Mouse (Mus musculus) lung, postnatal 0 days (tissue): ENCODE data around the gene Rfx5. TPM values are rescaled to one million over a fixed set of nuclear protein-coding genes. Genes with fewer than 3 reads are reported as not detected.
"Not testable (repeated sequence)": the region's sequence is repeated elsewhere in the genome, so short reads cannot be mapped to it uniquely, and the experiment has no call there.

Experiments used
- ATAC-seq: fragments of 200-750 bp; cut with Nextera tagmentation; 2 replicates; pipeline ENCODE4 v1.8.0; 2017; ENCODE audit warnings: moderate library complexity
- DNase-seq: peaks from one replicate; pipeline ENCODE4 v3.0.0-alpha.2; 2016; ENCODE audit warnings: low spot score
- H3K27ac ChIP-seq: fragments of 300-500 bp; sonication (generic); 2 replicates; pipeline ENCODE4 v1.5.1; 2014; ENCODE audit warnings: antibody characterized with exemption, mild to moderate bottlenecking, low read length, mixed read lengths
- H3K27me3 ChIP-seq: fragments of 300-500 bp; sonication (generic); replicated peaks from 2 replicates; pipeline ENCODE4 v1.6.1; 2014; ENCODE audit warnings: low read length, mixed read lengths; ENCODE audit not compliant: insufficient read depth
- H3K36me3 ChIP-seq: fragments of 300-500 bp; sonication (generic); 2 replicates; pipeline ENCODE4 v1.6.1; 2014; ENCODE audit warnings: low read length, mixed read lengths; ENCODE audit not compliant: insufficient read depth
- H3K4me1 ChIP-seq: fragments of 300-500 bp; sonication (generic); 2 replicates; pipeline ENCODE4 v1.6.1; 2014; ENCODE audit warnings: antibody characterized with exemption, low read depth, low read length, mixed read lengths; ENCODE audit not compliant: insufficient read depth
- H3K4me2 ChIP-seq: fragments of 300-500 bp; sonication (generic); replicated peaks from 2 replicates; pipeline ENCODE4 v1.6.1; 2014; ENCODE audit warnings: low read depth, mild to moderate bottlenecking, low read length, moderate library complexity, mixed read lengths
- H3K4me3 ChIP-seq: fragments of 300-500 bp; sonication (generic); 2 replicates; pipeline ENCODE4 v1.5.1; 2014; ENCODE audit warnings: low read depth, low read length
- H3K9ac ChIP-seq: fragments of 300-500 bp; sonication (generic); replicated peaks from 2 replicates; pipeline ENCODE4 v1.6.1; 2014; ENCODE audit warnings: low read depth, mild to moderate bottlenecking
- H3K9me3 ChIP-seq: fragments of 300-500 bp; sonication (generic); 2 replicates; pipeline ENCODE4 v1.6.1; 2016; ENCODE audit warnings: low read length, mixed read lengths
- CTCF ChIP-seq: IDR thresholded peaks from 2 replicates; pipeline ENCODE4 v1.5.1; 2016; ENCODE audit warnings: antibody characterized with exemption, mild to moderate bottlenecking
- EP300 ChIP-seq: IDR thresholded peaks from 2 replicates; pipeline ENCODE4 v1.6.1; 2016; ENCODE audit warnings: antibody characterized with exemption, mild to moderate bottlenecking, control low read depth
- WGBS: fragments of 180-500 bp; shearing (Covaris S2); extraction: QIAGEN DNeasy Blood & Tissue Kit; methylation state at CpG from one replicate; pipeline ENCODE4 v1.1.7; 2014; 5-methylcytosine and 5-hydroxymethylcytosine counted together
- polyA plus RNA-seq: library from polyadenylated mRNA; unstranded; fragments of >200 nt; fragmentation: Nextera tagmentation; extraction: Ambion mirVana; gene quantifications from 2 replicates; pipeline ENCODE4 v1.2.1, GENCODE M21; 2015

Rfx5 gene
- 3.3 and 3.5 TPM in 2 replicates for polyA plus RNA-seq

DNA sequence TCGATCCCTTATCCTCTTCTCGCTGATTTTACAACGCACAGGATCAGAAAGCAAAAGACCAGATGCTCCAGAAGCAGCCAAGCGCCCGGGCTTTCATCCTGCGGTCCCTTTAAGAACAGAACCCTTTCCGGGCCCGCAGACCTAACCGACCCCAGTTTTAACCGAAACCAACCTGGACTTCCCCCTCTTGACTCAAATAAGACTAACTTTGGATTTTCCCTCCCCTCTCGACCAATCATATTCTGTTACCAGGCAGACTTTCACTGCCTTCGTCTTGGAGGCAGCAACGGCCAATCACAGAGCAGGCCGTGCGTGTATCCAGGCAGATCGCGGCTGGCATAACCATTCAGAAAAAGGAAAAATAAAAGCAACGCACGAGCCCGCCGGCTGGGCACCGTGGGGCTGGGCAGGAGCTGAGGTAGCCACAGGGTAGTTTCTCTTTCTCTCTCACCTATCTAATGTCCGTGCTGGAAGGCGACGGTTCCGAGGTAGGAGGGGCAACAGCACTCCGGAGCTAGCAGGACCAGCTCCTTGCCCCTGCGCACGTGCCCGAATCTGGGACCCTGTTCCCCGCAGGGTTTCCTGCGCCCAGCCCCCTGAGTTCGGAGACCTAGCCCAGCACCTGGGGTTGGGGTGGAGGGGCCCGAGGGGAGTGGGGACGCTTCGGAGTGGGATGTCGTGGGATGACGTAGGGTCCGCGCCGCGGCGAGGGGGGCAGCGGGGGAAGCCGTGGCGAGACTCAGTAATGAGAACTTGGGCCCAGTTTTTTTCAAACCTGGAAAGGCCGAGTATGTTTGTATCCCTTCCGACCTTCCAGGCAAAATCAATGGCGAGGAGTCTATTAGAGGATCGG lies at the start of gene Rfx5:
Gene Rfx5 (plus strand): TSS at position 312 of the 853 bp plus-strand sequence.
- ATAC-seq (peak; percentile 96), DNase-seq (peak; percentile 99)
- Histone ChIP-seq H3K4me1 (no peaks in the 10 kb centered on the region; the same call in 1 of the 2 replicates), H3K9me3 (no peaks in the 10 kb centered on the region), H3K36me3 (peaks cover 4% of the 10 kb centered on the region; the same call in 1 of the 2 replicates), H3K4me2 (peak within 1 kb of the TSS; percentile 75), H3K9ac (peak within 1 kb of the TSS; percentile 78), H3K4me3 (peak within 1 kb of the TSS; percentile 91), H3K27me3 (no peaks in the 10 kb centered on the region), H3K27ac (peak within 1 kb of the TSS; percentile 91)
- WGBS, result under 1% methylated on average over 47 of the region's 50 CpGs
- TF ChIP-seq EP300, result no peak; the same call in none of the 2 replicates
- peak; percentile 16; the same call in 1 of the 2 replicates for TF ChIP-seq CTCF

DNA sequence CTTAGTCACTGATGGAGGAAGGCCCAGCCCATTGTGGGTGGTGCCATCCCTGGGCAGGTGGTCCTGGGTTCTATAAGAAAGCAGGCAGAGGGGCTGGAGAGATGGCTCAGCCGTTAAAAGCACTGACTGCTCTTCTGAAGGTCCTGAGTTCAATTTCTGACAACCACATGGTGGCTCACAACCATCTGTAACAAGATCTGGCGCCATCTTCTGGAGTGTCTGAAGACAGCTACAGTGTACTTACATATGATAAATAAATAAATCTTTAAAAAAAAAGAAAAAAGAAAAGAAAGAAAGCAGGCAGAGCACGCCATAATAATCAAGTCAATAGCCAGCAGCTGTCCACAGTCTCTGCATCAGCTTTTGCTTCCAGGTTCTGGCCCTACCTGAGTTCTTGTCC lies 49.1 kb upstream of the Rfx5 start:
- not testable (repeated sequence) for H3K27me3 ChIP-seq, H3K4me3 ChIP-seq, DNase-seq, H3K4me1 ChIP-seq, ATAC-seq, H3K27ac ChIP-seq, H3K9me3 ChIP-seq, H3K4me2 ChIP-seq, H3K9ac ChIP-seq, H3K36me3 ChIP-seq
- TF ChIP-seq CTCF, result peak; percentile 32
- 52% methylated on average over 3 of the region's 3 CpGs for WGBS

DNA sequence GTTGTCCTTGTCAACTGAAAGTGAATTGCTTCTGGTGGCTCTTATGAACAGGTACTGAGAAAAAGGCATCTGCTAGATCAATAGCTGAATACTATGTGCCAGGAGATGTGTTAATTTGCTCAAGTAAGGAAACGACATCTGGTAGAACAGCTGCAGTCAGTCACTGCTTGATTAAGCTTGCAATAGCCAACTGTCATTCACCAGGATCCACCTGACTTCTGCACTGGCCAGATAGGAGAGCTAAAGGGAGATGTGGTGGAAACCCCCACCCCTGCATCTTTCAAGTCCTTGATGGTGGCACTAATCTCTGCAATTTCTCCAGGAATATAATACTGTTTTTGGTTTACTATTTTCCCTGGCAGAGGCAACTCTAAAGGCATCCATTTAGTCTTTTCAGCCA lies 47.4 kb upstream of the Rfx5 start:
- DNase-seq, result no peak
- Histone ChIP-seq H3K4me3 (no peak overlapping the region), H3K4me1 (no peaks in the 10 kb centered on the region), H3K27ac (no peak overlapping the region), H3K4me2 (no peak overlapping the region), H3K27me3 (no peaks in the 10 kb centered on the region), H3K9ac (no peak overlapping the region), H3K36me3 (no peaks in the 10 kb centered on the region), H3K9me3 (no peaks in the 10 kb centered on the region)
- TF ChIP-seq CTCF, result no peak
- no peak for TF ChIP-seq EP300
- 33% methylated on average over 1 of the region's 1 CpGs for WGBS
- ATAC-seq, result no peak

DNA sequence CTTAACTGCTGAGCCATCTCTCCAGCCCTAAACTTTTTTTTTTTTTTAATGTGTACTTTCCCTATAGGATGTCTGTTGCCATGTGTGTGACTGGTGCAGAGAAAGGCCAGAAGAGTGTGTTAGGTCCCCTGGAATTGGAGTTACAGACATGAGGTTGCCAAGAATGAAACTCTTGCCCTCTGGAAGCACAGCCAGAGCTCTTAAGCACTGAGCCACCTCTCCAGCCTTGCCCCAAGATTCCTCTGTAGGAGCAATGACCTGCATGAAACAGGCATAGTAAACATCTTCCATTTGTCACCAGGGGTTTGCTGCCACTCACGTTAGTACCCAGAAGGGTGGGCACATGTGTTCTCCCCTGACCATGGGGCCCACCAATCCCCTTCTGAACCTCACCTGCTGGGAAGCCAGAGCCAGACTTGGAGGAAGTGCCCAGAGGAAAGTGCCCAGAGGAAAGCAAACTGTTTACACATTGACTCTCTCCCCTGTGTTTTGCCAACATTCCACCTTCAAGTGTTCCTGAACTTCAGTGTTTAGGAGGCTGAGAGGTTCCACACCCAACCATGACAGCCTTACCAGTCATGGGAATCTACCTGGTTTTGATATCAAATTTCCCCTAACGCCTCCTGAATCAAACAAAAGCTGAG lies 42.7 kb upstream of the Rfx5 start:
- DNase-seq, result peak; percentile 91
- Histone ChIP-seq H3K9ac (no peak overlapping the region), H3K36me3 (no peaks in the 10 kb centered on the region), H3K9me3 (no peaks in the 10 kb centered on the region), H3K4me3 (no peak overlapping the region), H3K27me3 (no peaks in the 10 kb centered on the region), H3K27ac (peak overlapping the region; percentile 89), H3K4me2 (no peak overlapping the region), H3K4me1 (no peaks in the 10 kb centered on the region; the same call in 1 of the 2 replicates)
- peak; percentile 85 for ATAC-seq
- TF ChIP-seq CTCF, result no peak
- TF ChIP-seq EP300, result peak; percentile 97
- WGBS, result 41% methylated on average over 2 of the region's 2 CpGs

DNA sequence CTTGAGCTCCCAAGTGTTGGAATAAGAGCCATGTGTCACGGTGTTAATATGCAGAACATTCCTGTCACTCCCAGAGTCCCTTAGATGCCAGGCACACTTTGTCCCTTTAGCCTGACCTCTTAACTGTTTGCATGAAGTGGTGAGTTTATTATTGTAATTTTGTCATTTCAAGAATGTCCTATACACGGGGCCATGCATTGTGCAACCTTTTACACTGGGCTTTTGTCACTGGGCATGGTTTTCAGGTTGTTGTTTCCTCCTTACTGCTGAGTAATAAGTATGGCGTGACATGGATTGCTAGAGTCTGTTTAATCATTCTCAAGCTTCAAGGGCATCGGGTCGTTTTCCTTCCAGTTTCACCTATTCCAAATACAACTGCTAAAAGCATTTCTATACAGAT lies 40.1 kb upstream of the Rfx5 start:
- Histone ChIP-seq H3K36me3 (no peaks in the 10 kb centered on the region), H3K27ac (peak overlapping the region; percentile 93), H3K9me3 (no peaks in the 10 kb centered on the region), H3K4me1 (no peaks in the 10 kb centered on the region; the same call in 1 of the 2 replicates), H3K9ac (no peak overlapping the region), H3K27me3 (no peaks in the 10 kb centered on the region), H3K4me3 (no peak overlapping the region), H3K4me2 (no peak overlapping the region)
- 37% methylated on average over 5 of the region's 5 CpGs for WGBS
- DNase-seq (peak; percentile 97), ATAC-seq (peak; percentile 79)
- TF ChIP-seq EP300 (peak; percentile 100), CTCF (no peak)
